Mouse (Mus musculus) urinary bladder, postnatal 4 days (tissue): Measurements from ENCODE around the gene Ttc23l.
A peak's percentile ranks its signal among the peaks of the same experiment; 100 is the strongest.
"Not testable (repeated sequence)": the region's sequence is repeated elsewhere in the genome, so short reads cannot be mapped to it uniquely, and the experiment has no call there.

Experiments
- DNase-seq, 2 experiments: peaks; one replicate each; pipeline ENCODE4 v3.0.0; 2021 to 2022; ENCODE audit warnings: low spot score in 2 of 2

The Ttc23l gene

GRCm38 (mm10) chr15:10558465-10558864 is at the start of gene Ttc23l:
Gene Ttc23l (minus strand): TSS chr15:10558668.
- peak in 1 of 2 experiments; percentile 56 for DNase-seq

- DNase-seq: no peak
Observed at GRCm38 (mm10) chr15:10599413-10599812, 40.9 kb upstream of the Ttc23l start.

GRCm38 (mm10) chr15:10598259-10599225 is 40.1 kb upstream of the Ttc23l start:
- DNase-seq: no peak

- no peak for DNase-seq
Observed at GRCm38 (mm10) chr15:10596871-10597270, 38.4 kb upstream of the Ttc23l start.

GRCm38 (mm10) chr15:10595408-10595807 is 36.9 kb upstream of the Ttc23l start:
- DNase-seq: no peak

GRCm38 (mm10) chr15:10594910-10595309 is 36.4 kb upstream of the Ttc23l start:
- no peak for DNase-seq

GRCm38 (mm10) chr15:10593094-10593493 is 34.6 kb upstream of the Ttc23l start:
- no peak for DNase-seq

- no peak for DNase-seq
Observed at GRCm38 (mm10) chr15:10586565-10586964, 28.1 kb upstream of the Ttc23l start.

- DNase-seq: no peak
Observed at GRCm38 (mm10) chr15:10584359-10585187, 26.1 kb upstream of the Ttc23l start.

GRCm38 (mm10) chr15:10583408-10583807 is 24.9 kb upstream of the Ttc23l start:
- peak; percentile 32 to 68 for DNase-seq

- no peak for DNase-seq
Observed at GRCm38 (mm10) chr15:10579159-10579558, 20.7 kb upstream of the Ttc23l start.

- DNase-seq: no peak
Observed at GRCm38 (mm10) chr15:10566486-10566885, 8.0 kb upstream of the Ttc23l start.

GRCm38 (mm10) chr15:10564201-10564600 is 5.7 kb upstream of the Ttc23l start:
- no peak for DNase-seq

- no peak for DNase-seq
Observed at GRCm38 (mm10) chr15:10562281-10562680, 3.8 kb upstream of the Ttc23l start.

- DNase-seq: no peak
Observed at GRCm38 (mm10) chr15:10560005-10560404, 1.5 kb upstream of the Ttc23l start.

- no peak for DNase-seq
Observed at GRCm38 (mm10) chr15:10554336-10554735, 4.1 kb downstream of the Ttc23l start.

- no peak for DNase-seq
Observed at GRCm38 (mm10) chr15:10540271-10541088, 18.0 kb downstream of the Ttc23l start.

- no peak for DNase-seq
Observed at GRCm38 (mm10) chr15:10535969-10536368, 22.5 kb downstream of the Ttc23l start.

- no peak for DNase-seq
Observed at GRCm38 (mm10) chr15:10534591-10534990, 23.9 kb downstream of the Ttc23l start.

GRCm38 (mm10) chr15:10533361-10533760 is 25.1 kb downstream of the Ttc23l start:
- not testable (repeated sequence) for DNase-seq

- no peak for DNase-seq
Observed at GRCm38 (mm10) chr15:10531352-10531751, 27.1 kb downstream of the Ttc23l start.

GRCm38 (mm10) chr15:10525896-10526295 is 32.6 kb downstream of the Ttc23l start:
- no peak for DNase-seq
